Comparison of ENCODE assay signal across 1 mouse cellular context in the genomic region with DNA sequence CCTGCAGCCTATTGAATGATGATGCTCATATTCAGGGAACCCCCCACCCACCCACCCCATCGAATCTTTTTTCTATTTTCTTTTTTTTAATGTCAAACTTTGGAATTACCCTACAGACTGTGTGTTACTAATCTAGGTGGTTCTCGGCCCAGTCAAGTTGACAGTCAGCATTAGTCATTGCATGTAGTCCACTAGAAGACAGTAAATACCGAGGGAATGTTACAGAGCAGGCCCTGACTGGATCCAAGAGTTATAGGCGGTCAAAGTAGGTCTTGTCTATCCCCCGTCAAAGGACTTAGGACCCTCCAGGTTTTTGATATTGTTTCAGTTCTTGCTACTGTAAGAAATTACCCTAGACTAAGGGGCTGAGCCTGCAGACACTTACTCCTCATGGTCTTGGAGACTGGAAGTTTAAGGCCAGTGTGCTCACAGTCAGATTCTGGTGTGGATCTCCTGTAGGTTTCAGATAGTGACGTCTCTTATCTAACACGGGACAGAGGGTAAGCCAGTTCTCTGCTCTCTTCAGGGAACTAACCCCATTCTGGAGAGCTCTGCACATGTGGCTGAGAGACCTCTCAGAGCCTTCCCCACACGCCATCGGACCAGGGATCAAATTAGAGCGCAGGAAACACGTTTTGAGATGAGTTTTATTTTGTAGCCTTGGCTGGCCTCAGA.
A peak's percentile ranks its signal among the peaks of the same experiment; 100 is the strongest.
TF ChIP-seq lines count a peak whose summit lies in the region.

No protein-coding gene starts in this region.

TF ChIP-seq in MEL, 35 proteins besides CTCF, POLR2A, EP300 and RAD21:
- TF ChIP-seq NRF1 (IDR thresholded peaks at IDR 0.05; ENCODE audit: insufficient read depth, low read depth, low read length, poor library complexity, severe bottlenecking): no peak
- TF ChIP-seq MAX (IDR thresholded peaks at IDR 0.05; ENCODE audit: low read length): 0 out of 2 replicates have a peak, but pooled peaks have one; percentile 29
- TF ChIP-seq POLR2AphosphoS5 (IDR thresholded peaks at IDR 0.05; ENCODE audit: borderline replicate concordance, low read depth, low read length): no peak
- 0 out of 2 replicates have a peak, but pooled peaks have one; percentile 18 for TF ChIP-seq SIN3A (IDR thresholded peaks at IDR 0.05; ENCODE audit: low read length)
- TF ChIP-seq MYB (IDR thresholded peaks at IDR 0.05; ENCODE audit: low read depth, low read length): no peak
- TF ChIP-seq MYC (IDR thresholded peaks at IDR 0.05; ENCODE audit: low read depth, low read length): no peak
- peak; percentile 62 for TF ChIP-seq TAL1 (IDR thresholded peaks at IDR 0.05; ENCODE audit: low read length)
- TF ChIP-seq ZNF384 (IDR thresholded peaks at IDR 0.05; ENCODE audit: low read depth, low read length): no peak
- TF ChIP-seq USF2 (IDR thresholded peaks at IDR 0.05; ENCODE audit: borderline replicate concordance in 1 of 2, insufficient read depth in 1 of 2, low read depth in 1 of 2, low read length in 2 of 2): no peak
- TF ChIP-seq ELF1 (IDR thresholded peaks at IDR 0.05; ENCODE audit: low read depth, low read length): no peak
- no peak for TF ChIP-seq MEF2A (IDR thresholded peaks at IDR 0.05; ENCODE audit: extremely low read depth, insufficient replicate concordance, low read depth, low read length, poor library complexity, severe bottlenecking)
- TF ChIP-seq ZC3H11A (IDR thresholded peaks at IDR 0.05; ENCODE audit: low read depth, low read length): no peak
- peak; percentile 15; the same call in 1 of the 2 replicates for TF ChIP-seq BHLHE40 (IDR thresholded peaks at IDR 0.05; ENCODE audit: borderline replicate concordance, low read depth, low read length)
- TF ChIP-seq JUND (IDR thresholded peaks at IDR 0.05; ENCODE audit: low read depth, low read length): no peak
- no peak for TF ChIP-seq TBP (IDR thresholded peaks at IDR 0.05; ENCODE audit: low read depth, low read length)
- no peak for TF ChIP-seq RCOR1 (IDR thresholded peaks at IDR 0.05; ENCODE audit: low read depth, low read length)
- no peak for TF ChIP-seq MXI1 (IDR thresholded peaks at IDR 0.05; ENCODE audit: low read depth, low read length)
- TF ChIP-seq MAFK (IDR thresholded peaks at IDR 0.05; ENCODE audit: borderline replicate concordance, low read depth, low read length): no peak
- TF ChIP-seq TCF12 (IDR thresholded peaks at IDR 0.05; ENCODE audit: low read depth, low read length): peak; percentile 66
- no peak for TF ChIP-seq E2F4 (IDR thresholded peaks at IDR 0.05; ENCODE audit: borderline replicate concordance, low read depth, low read length)
- no peak for TF ChIP-seq KAT2A (conservative IDR thresholded peaks at IDR 0.05; ENCODE audit: low read depth, low read length)
- peak; percentile 32; the same call in 1 of the 2 replicates for TF ChIP-seq GATA1 (IDR thresholded peaks at IDR 0.05; ENCODE audit: low read depth, low read length)
- TF ChIP-seq SMC3 (IDR thresholded peaks at IDR 0.05; ENCODE audit: low read depth, low read length): no peak
- no peak for TF ChIP-seq UBTF (IDR thresholded peaks at IDR 0.05; ENCODE audit: borderline replicate concordance, insufficient read depth, low read depth, low read length)
- TF ChIP-seq MAZ (IDR thresholded peaks at IDR 0.05; ENCODE audit: low read depth, low read length): no peak
- no peak for TF ChIP-seq POLR2AphosphoS2 (IDR thresholded peaks at IDR 0.05; ENCODE audit: low read length)
- TF ChIP-seq CHD1 (IDR thresholded peaks at IDR 0.05; ENCODE audit: low read depth, low read length): no peak
- TF ChIP-seq CHD2 (IDR thresholded peaks at IDR 0.05; ENCODE audit: low read length): no peak
- no peak for TF ChIP-seq ZMIZ1 (IDR thresholded peaks at IDR 0.05; ENCODE audit: low read depth, low read length)
- TF ChIP-seq USF1 (IDR thresholded peaks at IDR 0.05; ENCODE audit: low read depth, low read length): no peak
- no peak for TF ChIP-seq ETS1 (IDR thresholded peaks at IDR 0.05; ENCODE audit: low read depth, low read length)
- TF ChIP-seq ZKSCAN1 (IDR thresholded peaks at IDR 0.05; ENCODE audit: low read depth, low read length): no peak
- TF ChIP-seq GABPA (IDR thresholded peaks at IDR 0.05; ENCODE audit: low read depth, low read length): no peak
- TF ChIP-seq NELFE (IDR thresholded peaks at IDR 0.05; ENCODE audit: low read depth, low read length): no peak
- no peak for TF ChIP-seq HCFC1 (IDR thresholded peaks at IDR 0.05; ENCODE audit: low read depth, low read length)
